Mouse (Mus musculus) liver, adult 2 months (tissue): ENCODE measurements around the gene Filip1.

Experiments
- CTCF ChIP-seq: fragments of 200-500 bp; IDR thresholded peaks from 2 replicates; pipeline ENCODE4 v1.5.1; 2011; ENCODE audit warnings: low read depth, low read length, control low read depth
- POLR2A ChIP-seq: fragments of 200-500 bp; IDR thresholded peaks from 2 replicates; pipeline ENCODE4 v1.6.1; 2011; ENCODE audit warnings: low read length, control low read depth; ENCODE audit not compliant: insufficient read depth; ENCODE audit errors: extremely low read depth

DNA sequence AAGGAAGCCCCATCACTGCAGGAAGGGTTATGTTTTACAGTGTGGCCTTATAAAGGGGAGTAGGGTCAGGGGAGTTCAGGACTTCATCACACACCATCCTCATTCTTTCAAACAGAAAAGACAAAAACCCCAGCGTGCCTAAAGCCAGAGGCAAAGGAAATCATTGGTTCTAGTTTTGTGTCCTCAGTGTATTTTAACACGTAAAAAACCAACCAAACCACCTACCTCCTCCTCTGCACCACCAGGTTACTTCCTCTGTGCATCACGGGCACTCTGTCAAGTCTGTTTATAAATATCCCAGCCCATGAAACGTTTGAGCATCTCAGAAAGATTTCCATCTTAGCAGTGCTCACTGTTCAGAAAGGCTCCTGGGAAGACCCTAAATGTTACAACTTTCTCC is 98.4 kb downstream of the Filip1 start:
- TF ChIP-seq POLR2A (no peak), CTCF (no peak)
